Mouse (Mus musculus): Measurements from ENCODE around the gene a. TPM values are rescaled to one million over a fixed set of nuclear protein-coding genes. Genes with fewer than 3 reads are reported as not detected.

a gene
- not detected for total RNA-seq (2023)

GRCm38 (mm10) chr2:154790656-154791483 is at the start of gene a, which contains the start of gene Raly:
TSS of gene a (plus strand) at chr2:154791402.
TSS of gene Raly (plus strand) at chr2:154791096.

GRCm38 (mm10) chr2:154769930-154770329 is 21.3 kb upstream of the a start, which contains the start of gene Gm14214:
TSS of gene Gm14214 (minus strand) at chr2:154770030.

GRCm38 (mm10) chr2:154892201-154893044 is 101.2 kb downstream of the a start, which contains the start of gene Eif2s2:
TSS of gene Eif2s2 (minus strand) at chr2:154892935.

GRCm38 (mm10) chr2:155018251-155018755 is 227.1 kb downstream of the a start, which contains the start of gene Gm14226:
TSS of gene Gm14226 (plus strand) at chr2:155018266.

GRCm38 (mm10) chr2:155073978-155074765 is 283.0 kb downstream of the a start, which contains the start of gene Ahcy:
TSS of gene Ahcy (minus strand) at chr2:155074497.

Other genes with a start within 250 kb of the a start
- gene 1700003F12Rik, start 244.3 kb upstream of the a start, total RNA-seq (2023) = 0.80 TPM
- gene Actl10, start 239.6 kb upstream of the a start, total RNA-seq (2023) = 1.8 TPM
- 1.0 TPM for gene Necab3, start 232.5 kb upstream of the a start, total RNA-seq (2023)
- 1.8 TPM for gene E2f1, start 221.5 kb upstream of the a start, total RNA-seq (2023)
- gene Pxmp4, start 187.7 kb upstream of the a start, total RNA-seq (2023) = 10.6 TPM
- 7.7 TPM for gene Zfp341, start 178.1 kb upstream of the a start, total RNA-seq (2023)
- not detected for gene 4930519P11Rik, start 178.0 kb upstream of the a start, total RNA-seq (2023)
- 152 TPM for gene Chmp4b, start 139.7 kb upstream of the a start, total RNA-seq (2023)
- gene Gm14214, start 21.4 kb upstream of the a start, total RNA-seq (2023) = not detected
- gene Raly, start 306 bp upstream of the a start, total RNA-seq (2023) = 220 TPM
- 86.9 TPM for gene Eif2s2, start 101.5 kb downstream of the a start, total RNA-seq (2023)
- gene Gm14226, start 226.9 kb downstream of the a start, total RNA-seq (2023) = not detected